Mouse (Mus musculus) midbrain, embryonic 12.5 days (tissue): ENCODE results near the gene Rftn2. TPM values are rescaled to one million over a fixed set of nuclear protein-coding genes. Genes with fewer than 3 reads are reported as not detected.
A peak's percentile ranks its signal among the peaks of the same experiment; 100 is the strongest.

ENCODE experiments used
- ATAC-seq: fragments of 200-750 bp; cut with Nextera tagmentation; 2 replicates; pipeline ENCODE4 v1.8.0; 2017; ENCODE audit warnings: low read depth, moderate TSS enrichment, moderate library complexity; ENCODE audit not compliant: low FRiP score
- H3K27ac ChIP-seq: fragments of 300-500 bp; sonication (generic); replicated peaks from 2 replicates; pipeline ENCODE4 v1.5.1; 2016; ENCODE audit warnings: mild to moderate bottlenecking
- H3K27me3 ChIP-seq: fragments of 300-500 bp; sonication (generic); 2 replicates; pipeline ENCODE4 v1.6.1; 2016; ENCODE audit warnings: mild to moderate bottlenecking
- H3K36me3 ChIP-seq: fragments of 300-500 bp; sonication (generic); 2 replicates; pipeline ENCODE4 v1.6.1; 2016
- H3K4me1 ChIP-seq: fragments of 300-500 bp; sonication (generic); 2 replicates; pipeline ENCODE4 v1.6.1; 2016
- H3K4me2 ChIP-seq: fragments of 300-500 bp; sonication (generic); replicated peaks from 2 replicates; pipeline ENCODE4 v1.6.1; 2016; ENCODE audit warnings: mild to moderate bottlenecking, moderate library complexity
- H3K4me3 ChIP-seq: fragments of 300-500 bp; sonication (generic); 2 replicates; pipeline ENCODE4 v1.5.1; 2016; ENCODE audit warnings: mild to moderate bottlenecking
- H3K9ac ChIP-seq: fragments of 300-500 bp; sonication (generic); replicated peaks from 2 replicates; pipeline ENCODE4 v1.6.1; 2016; ENCODE audit warnings: mild to moderate bottlenecking, moderate library complexity
- H3K9me3 ChIP-seq: fragments of 300-500 bp; sonication (generic); 2 replicates; pipeline ENCODE4 v1.6.1; 2016; ENCODE audit warnings: mild to moderate bottlenecking
- WGBS: fragments of 180-500 bp; shearing (Covaris S2); methylation state at CpG from one replicate; pipeline ENCODE4 v1.1.7; 2016; 5-methylcytosine and 5-hydroxymethylcytosine counted together
- polyA plus RNA-seq: library from polyadenylated mRNA; unstranded; fragments of >200 nt; fragmentation: Nextera tagmentation; extraction: Ambion mirVana; gene quantifications from 2 replicates; pipeline ENCODE4 v1.2.1, GENCODE M21; 2016

The Rftn2 gene
- polyA plus RNA-seq, 1 experiment from 2014 or later, result 8.3 TPM

DNA sequence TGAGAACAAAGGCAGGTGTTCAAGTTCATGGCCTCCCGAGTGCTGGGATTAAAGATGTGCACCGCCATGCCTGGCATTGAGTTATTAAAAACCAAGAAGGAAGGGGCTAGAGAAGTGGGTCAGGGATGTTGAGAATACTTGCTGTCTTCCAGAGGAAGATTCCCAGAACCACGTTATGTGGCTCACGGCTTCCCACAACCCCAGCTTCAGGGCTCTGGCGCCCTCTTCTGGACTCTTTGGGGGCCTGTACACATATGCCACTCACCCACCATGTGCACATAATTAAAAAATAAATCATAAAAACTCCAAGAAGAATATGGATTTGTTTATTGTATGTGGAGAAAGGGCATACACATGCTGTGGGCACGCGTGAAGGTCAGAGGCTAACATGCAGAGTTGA, 64.7 kb downstream of the Rftn2 start:
- no peak overlapping the region for H3K27ac ChIP-seq
- H3K36me3 ChIP-seq, result peaks cover 7% of the 10 kb centered on the region
- H3K4me3 ChIP-seq, result no peak overlapping the region
- H3K4me2 ChIP-seq, result no peak overlapping the region
- no peaks in the 10 kb centered on the region for H3K4me1 ChIP-seq
- no peak overlapping the region for H3K9ac ChIP-seq
- H3K27me3 ChIP-seq, result no peaks in the 10 kb centered on the region
- H3K9me3 ChIP-seq, result no peaks in the 10 kb centered on the region
- 71% methylated on average over 7 of the region's 7 CpGs for WGBS
- 0 out of 2 replicates have a peak, but pooled peaks have one; percentile 23 for ATAC-seq

DNA sequence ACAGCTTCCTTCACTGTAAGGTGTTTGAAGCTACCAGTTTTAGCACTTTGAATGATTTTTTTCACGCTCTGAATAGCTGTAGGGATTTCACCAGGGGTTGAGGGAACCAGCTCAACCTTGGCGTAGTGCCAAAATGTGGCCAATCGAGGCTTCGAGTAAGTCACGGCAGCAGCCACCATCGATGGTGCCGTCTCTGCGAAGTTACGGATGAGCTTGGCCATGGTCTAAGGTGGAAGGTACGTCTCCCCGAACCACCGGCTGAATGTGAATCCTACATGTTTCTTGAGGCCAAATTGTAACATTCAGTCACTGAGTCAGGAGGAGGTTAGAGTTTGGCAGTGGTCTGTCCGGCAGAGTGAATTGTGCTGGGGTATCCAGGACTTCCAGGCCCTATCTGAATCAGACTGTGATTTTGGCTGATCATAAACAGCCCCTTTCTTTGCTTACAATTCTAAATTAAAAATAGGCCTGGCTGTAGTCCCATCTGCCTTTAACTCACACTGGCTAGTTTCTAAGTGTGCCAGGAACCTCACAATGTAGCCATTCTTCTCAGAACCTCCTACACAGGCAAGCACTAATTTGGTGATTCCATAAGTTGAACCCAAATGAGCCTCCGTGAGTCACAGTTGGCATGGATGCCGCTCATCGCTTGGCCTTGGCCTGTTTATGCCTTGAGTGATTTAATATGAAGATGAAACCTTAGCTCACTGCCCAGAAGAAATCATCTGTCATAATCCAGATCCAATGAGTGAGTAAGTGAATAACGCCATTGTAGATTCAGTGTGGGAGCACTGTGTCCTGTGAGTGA, 65.5 kb downstream of the Rftn2 start:
- Histone ChIP-seq H3K9ac (no peak overlapping the region), H3K4me1 (no peaks in the 10 kb centered on the region), H3K27me3 (no peaks in the 10 kb centered on the region), H3K27ac (no peak overlapping the region), H3K4me3 (no peak overlapping the region), H3K36me3 (peaks cover 16% of the 10 kb centered on the region), H3K4me2 (no peak overlapping the region), H3K9me3 (no peaks in the 10 kb centered on the region)
- no peak for ATAC-seq
- WGBS, result 95% methylated on average over 17 of the region's 17 CpGs

DNA sequence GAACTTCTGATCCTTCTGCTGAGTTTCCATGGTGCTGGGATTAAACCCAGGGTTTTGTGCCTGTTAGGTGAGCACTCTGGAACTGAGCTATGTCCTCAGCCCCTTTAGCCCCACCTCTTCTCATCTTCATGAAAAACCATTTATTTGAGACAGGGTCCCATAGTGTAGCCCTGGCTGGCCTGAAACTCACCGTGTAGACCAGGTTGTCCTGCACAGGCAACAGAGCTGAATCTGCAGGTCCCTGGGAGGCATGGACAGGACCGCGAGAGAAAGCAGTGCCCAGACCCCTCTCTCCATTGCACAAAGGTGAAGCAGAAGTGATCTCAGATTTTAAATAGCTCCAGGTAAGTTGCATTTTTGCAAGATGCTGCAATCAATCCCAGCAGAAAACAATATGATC, 66.4 kb downstream of the Rftn2 start:
- Histone ChIP-seq H3K4me1 (no peaks in the 10 kb centered on the region), H3K27me3 (no peaks in the 10 kb centered on the region), H3K36me3 (peaks cover 22% of the 10 kb centered on the region), H3K4me2 (no peak overlapping the region), H3K9ac (no peak overlapping the region), H3K9me3 (no peaks in the 10 kb centered on the region), H3K27ac (no peak overlapping the region), H3K4me3 (no peak overlapping the region)
- ATAC-seq, result no peak
- 79% methylated on average over 3 of the region's 3 CpGs for WGBS

DNA sequence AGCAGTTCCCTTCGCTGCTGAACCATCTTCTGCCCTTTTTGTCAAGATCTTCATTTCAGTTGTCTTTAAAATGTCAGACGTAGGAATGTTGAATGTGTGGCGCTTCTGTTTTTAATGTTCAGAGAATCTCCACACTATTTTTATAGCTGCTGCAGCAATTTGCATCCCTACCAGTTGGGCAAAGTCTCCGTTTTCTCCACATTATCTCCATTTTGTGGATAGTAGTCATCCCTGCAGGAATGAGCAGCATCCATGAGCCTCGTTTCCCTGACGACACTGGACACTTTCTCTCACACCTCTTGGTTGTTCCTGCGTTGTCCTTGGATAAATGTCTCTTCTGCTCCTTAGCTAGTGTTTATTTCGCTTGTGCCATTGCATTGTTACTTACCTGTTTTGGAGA, 67.8 kb downstream of the Rftn2 start:
- H3K4me3 ChIP-seq, result no peak overlapping the region
- H3K27ac ChIP-seq, result no peak overlapping the region
- H3K9me3 ChIP-seq, result no peaks in the 10 kb centered on the region
- peaks cover 28% of the 10 kb centered on the region for H3K36me3 ChIP-seq
- no peak overlapping the region for H3K4me2 ChIP-seq
- no peak overlapping the region for H3K9ac ChIP-seq
- no peak for ATAC-seq
- H3K4me1 ChIP-seq, result no peaks in the 10 kb centered on the region
- H3K27me3 ChIP-seq, result no peaks in the 10 kb centered on the region
- WGBS, result 92% methylated on average over 8 of the region's 8 CpGs

DNA sequence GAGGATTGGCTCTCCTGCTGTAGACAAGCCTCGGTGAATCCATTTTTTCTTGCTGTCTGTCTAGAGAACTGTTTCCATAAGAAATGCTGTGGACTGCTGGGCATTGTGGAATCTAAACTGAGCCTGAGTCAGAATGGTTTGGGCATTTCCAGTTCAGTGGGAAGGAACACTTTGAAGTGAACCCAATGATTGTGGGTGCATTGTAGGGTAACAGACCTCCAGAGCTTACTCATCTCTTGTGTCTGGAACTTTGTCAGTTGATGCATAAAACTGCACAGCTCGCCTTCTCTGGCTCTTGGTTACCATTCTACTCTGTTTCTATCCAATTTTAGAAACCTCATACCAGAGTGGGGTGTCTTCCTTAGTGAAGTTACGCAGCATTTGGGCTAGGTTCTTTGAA, 68.4 kb downstream of the Rftn2 start:
- no peaks in the 10 kb centered on the region for H3K4me1 ChIP-seq
- no peak overlapping the region for H3K4me3 ChIP-seq
- no peaks in the 10 kb centered on the region for H3K9me3 ChIP-seq
- peaks cover 30% of the 10 kb centered on the region for H3K36me3 ChIP-seq
- ATAC-seq, result no peak
- no peak overlapping the region for H3K4me2 ChIP-seq
- no peaks in the 10 kb centered on the region for H3K27me3 ChIP-seq
- H3K9ac ChIP-seq, result no peak overlapping the region
- H3K27ac ChIP-seq, result no peak overlapping the region
- WGBS, result 94% methylated on average over 3 of the region's 3 CpGs

DNA sequence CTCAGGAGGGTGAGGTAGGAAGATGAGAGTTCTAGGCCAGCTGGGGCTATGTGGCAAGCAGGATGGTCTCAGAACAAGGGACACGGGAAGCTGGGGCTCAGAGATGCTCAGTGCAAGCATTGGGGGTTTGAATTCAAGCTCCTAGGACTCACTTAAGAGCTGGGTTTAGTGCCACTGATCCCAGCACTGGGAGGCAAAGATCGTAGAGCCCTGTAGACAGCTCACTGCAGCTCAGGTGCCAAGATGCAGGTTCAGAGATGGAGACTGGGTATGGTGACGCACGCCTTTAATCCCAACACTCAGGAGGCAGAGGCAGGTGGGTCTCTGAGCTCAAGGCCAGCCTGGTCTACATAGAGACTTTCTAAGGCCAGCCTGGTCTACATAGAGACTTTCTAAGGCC, 69.3 kb downstream of the Rftn2 start:
- ATAC-seq, result no peak
- Histone ChIP-seq H3K4me3 (no peak overlapping the region), H3K9me3 (no peaks in the 10 kb centered on the region), H3K27ac (no peak overlapping the region), H3K27me3 (no peaks in the 10 kb centered on the region), H3K4me1 (no peaks in the 10 kb centered on the region), H3K9ac (no peak overlapping the region), H3K36me3 (peaks cover 34% of the 10 kb centered on the region), H3K4me2 (no peak overlapping the region)
- WGBS, result 97% methylated on average over 4 of the region's 4 CpGs

DNA sequence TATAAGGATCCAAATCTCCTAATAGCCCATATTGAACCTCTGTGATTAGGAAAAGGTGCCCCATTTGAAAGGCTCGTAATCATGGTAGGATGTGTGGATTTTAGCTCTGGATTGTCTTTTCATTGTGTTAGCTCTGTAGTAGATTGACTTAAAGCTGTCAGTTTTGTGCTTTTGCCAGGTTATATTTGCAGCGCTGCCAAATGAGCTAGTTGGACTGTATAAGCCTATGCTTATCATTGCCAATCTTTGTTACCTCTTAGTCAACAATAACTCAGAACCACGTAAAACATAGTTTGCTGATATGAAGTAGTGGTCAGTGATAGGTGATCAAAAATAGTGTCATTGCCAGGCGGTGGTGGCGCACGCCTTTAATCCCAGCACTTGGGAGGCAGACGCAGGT, 81.0 kb downstream of the Rftn2 start:
- Histone ChIP-seq H3K4me2 (no peak overlapping the region), H3K9ac (no peak overlapping the region), H3K36me3 (peaks cover 30% of the 10 kb centered on the region), H3K9me3 (no peaks in the 10 kb centered on the region), H3K4me1 (no peaks in the 10 kb centered on the region), H3K27me3 (no peaks in the 10 kb centered on the region), H3K27ac (no peak overlapping the region), H3K4me3 (no peak overlapping the region)
- WGBS, result 97% methylated on average over 7 of the region's 7 CpGs
- no peak for ATAC-seq

DNA sequence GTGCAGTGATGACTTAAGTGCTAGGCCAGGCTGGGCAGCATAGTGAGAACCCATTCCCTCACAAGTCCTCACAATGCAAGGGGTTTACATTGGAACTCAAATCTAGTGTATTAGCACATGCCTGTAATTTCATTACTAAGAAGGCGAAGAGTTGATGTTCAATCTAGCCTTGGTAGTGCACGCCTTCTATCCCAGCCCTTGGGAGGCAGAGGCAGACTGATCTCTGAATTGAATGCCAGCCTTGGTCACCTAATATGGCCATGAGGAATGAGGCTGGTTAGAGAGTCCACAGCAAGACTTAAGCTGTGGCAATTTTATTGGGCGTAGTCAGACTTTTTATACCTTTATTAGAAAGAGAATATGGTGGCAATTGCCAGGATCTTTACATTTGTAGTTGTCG, 82.2 kb downstream of the Rftn2 start:
- H3K9ac ChIP-seq, result no peak overlapping the region
- H3K27ac ChIP-seq, result no peak overlapping the region
- no peak for ATAC-seq
- no peaks in the 10 kb centered on the region for H3K9me3 ChIP-seq
- H3K4me1 ChIP-seq, result no peaks in the 10 kb centered on the region
- no peak overlapping the region for H3K4me3 ChIP-seq
- 97% methylated on average over 4 of the region's 4 CpGs for WGBS
- H3K27me3 ChIP-seq, result no peaks in the 10 kb centered on the region
- H3K4me2 ChIP-seq, result no peak overlapping the region
- peaks cover 28% of the 10 kb centered on the region for H3K36me3 ChIP-seq

DNA sequence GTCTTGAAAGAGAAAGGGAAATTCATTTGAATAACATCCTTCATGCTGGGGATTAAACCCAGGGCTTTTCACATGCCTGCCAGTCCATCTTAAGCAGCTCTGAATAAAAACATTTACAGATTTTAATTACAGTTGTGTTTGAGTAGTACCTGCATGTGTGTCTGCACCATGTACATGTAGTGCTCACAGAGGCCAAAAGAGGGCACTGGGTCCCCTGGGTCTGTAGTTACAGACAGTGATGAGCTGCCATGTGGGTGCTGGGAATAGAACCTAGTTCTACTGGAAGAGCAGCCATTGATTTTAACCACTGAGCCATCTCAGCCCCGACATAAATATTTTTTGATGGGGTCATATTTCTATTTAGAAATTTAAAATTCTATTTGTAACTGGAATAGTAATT, 90.7 kb downstream of the Rftn2 start:
- peaks cover 17% of the 10 kb centered on the region for H3K36me3 ChIP-seq
- ATAC-seq, result no peak
- WGBS, result 93% methylated on average over 1 of the region's 1 CpGs

DNA sequence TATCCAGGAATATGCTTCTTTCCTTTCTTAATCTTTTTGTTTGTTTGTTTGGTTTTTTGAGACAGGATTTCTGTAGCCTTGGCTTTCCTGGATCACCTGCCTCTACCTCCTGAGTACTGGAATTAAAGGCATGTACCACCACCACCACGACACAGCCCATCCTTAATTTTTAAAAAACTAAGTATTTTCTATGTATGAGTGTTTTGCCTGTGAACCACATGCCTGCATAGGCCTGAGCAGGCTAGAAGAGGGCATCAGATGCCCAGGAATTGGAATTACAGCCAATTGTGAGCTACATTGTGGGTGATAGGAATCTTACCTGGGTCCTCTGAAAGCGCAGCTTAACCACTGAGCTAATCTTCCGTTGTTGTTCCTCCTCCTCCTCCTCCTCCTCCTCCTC, 92.3 kb downstream of the Rftn2 start:
- Histone ChIP-seq H3K4me2 (no peak overlapping the region), H3K4me3 (no peak overlapping the region), H3K36me3 (peaks cover 10% of the 10 kb centered on the region), H3K4me1 (peaks cover 13% of the 10 kb centered on the region), H3K9me3 (no peaks in the 10 kb centered on the region), H3K27me3 (no peaks in the 10 kb centered on the region), H3K9ac (no peak overlapping the region), H3K27ac (no peak overlapping the region)
- ATAC-seq, result no peak
- 96% methylated on average over 3 of the region's 3 CpGs for WGBS

More for the DNA sequence above, 90.7 kb downstream of the Rftn2 start:
- Histone ChIP-seq H3K27ac (no peak overlapping the region), H3K4me3 (no peak overlapping the region), H3K27me3 (no peaks in the 10 kb centered on the region), H3K4me1 (peaks cover 13% of the 10 kb centered on the region), H3K9ac (no peak overlapping the region), H3K4me2 (no peak overlapping the region), H3K9me3 (no peaks in the 10 kb centered on the region)

DNA sequence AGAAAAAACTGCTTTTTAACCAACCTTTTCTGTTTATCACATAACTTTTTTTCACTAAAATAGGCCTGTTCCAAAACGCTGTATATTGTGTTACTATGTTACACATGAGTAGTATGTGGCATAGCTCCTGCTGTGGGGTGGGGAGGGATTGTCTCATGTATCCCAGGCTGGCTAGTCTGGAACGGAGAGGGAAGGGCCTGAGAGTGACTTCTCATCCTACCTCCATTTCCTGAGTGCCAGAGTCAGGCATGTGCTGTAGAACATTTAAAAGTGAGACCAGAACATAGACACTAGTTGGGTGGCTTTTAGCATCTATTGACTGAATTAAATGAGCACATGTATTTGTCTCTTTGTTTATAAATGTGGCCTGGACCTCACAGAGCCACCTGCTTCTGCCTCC, 93.4 kb downstream of the Rftn2 start:
- no peak for ATAC-seq
- WGBS, result 68% methylated on average over 2 of the region's 2 CpGs
- no peak overlapping the region for H3K4me2 ChIP-seq

DNA sequence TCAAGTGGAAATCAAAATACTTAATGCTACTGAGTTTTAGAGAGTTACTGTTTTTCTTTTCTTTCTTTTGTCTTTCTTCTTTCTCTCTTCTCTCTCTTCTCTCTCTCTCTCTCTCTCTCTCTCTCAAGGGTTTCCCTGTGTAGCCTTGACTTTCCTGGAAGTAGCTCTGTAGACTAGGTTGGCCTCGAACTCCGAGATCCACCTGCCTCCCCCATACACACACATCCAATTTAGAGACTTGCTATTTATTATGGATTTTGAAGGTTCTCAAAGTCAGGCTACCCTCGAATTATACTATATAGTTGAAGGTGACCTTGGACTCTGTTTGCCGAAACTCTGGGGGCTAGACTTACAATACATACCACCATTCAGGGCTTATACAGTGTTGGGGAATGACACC, 94.3 kb downstream of the Rftn2 start:
- 77% methylated on average over 4 of the region's 4 CpGs for WGBS
- H3K27ac ChIP-seq, result no peak overlapping the region
- H3K36me3 ChIP-seq, result peaks cover 10% of the 10 kb centered on the region
- H3K27me3 ChIP-seq, result no peaks in the 10 kb centered on the region
- no peak for ATAC-seq
- peak overlapping the region; percentile 98 for H3K4me3 ChIP-seq
- H3K9ac ChIP-seq, result peak overlapping the region; percentile 98
- H3K4me2 ChIP-seq, result peak overlapping the region; percentile 63
- H3K9me3 ChIP-seq, result no peaks in the 10 kb centered on the region
- H3K4me1 ChIP-seq, result peaks cover 13% of the 10 kb centered on the region

More for the DNA sequence above, 93.4 kb downstream of the Rftn2 start:
- Histone ChIP-seq H3K4me1 (peaks cover 13% of the 10 kb centered on the region), H3K27ac (no peak overlapping the region), H3K4me3 (no peak overlapping the region), H3K9me3 (no peaks in the 10 kb centered on the region), H3K9ac (no peak overlapping the region; the same call in 1 of the 2 replicates), H3K27me3 (no peaks in the 10 kb centered on the region), H3K36me3 (peaks cover 10% of the 10 kb centered on the region)
